Mouse (Mus musculus) stomach, embryonic 16.5 days (tissue): ENCODE data around the gene Sult1a1. TPM values are rescaled to one million over a fixed set of nuclear protein-coding genes. Genes with fewer than 3 reads are reported as not detected.

Experiments used
- ATAC-seq: fragments of 200-750 bp; cut with Nextera tagmentation; 2 replicates; pipeline ENCODE4 v1.8.0; 2017; ENCODE audit warnings: moderate number of reproducible peaks, moderate TSS enrichment; ENCODE audit not compliant: insufficient read depth, low FRiP score
- H3K27ac ChIP-seq: fragments of 300-500 bp; sonication (generic); 2 replicates; pipeline ENCODE4 v1.5.1; 2014; ENCODE audit warnings: low read length
- H3K27me3 ChIP-seq: fragments of 300-500 bp; sonication (generic); 2 replicates; pipeline ENCODE4 v1.6.1; 2014; ENCODE audit warnings: low read length, control low read depth, mixed read lengths; ENCODE audit not compliant: control insufficient read depth, insufficient read depth
- H3K36me3 ChIP-seq: fragments of 300-500 bp; sonication (generic); 2 replicates; pipeline ENCODE4 v1.6.1; 2014; ENCODE audit warnings: low read length; ENCODE audit not compliant: control insufficient read depth, insufficient read depth
- H3K4me1 ChIP-seq: fragments of 300-500 bp; sonication (generic); 2 replicates; pipeline ENCODE4 v1.6.1; 2014; ENCODE audit warnings: low read length, control low read depth, mixed read lengths; ENCODE audit not compliant: control insufficient read depth, insufficient read depth
- H3K4me2 ChIP-seq: fragments of 300-500 bp; sonication (generic); 2 replicates; pipeline ENCODE4 v1.6.1; 2014; ENCODE audit warnings: low read depth, low read length, mixed read lengths
- H3K4me3 ChIP-seq: fragments of 300-500 bp; sonication (generic); replicated peaks from 2 replicates; pipeline ENCODE4 v1.5.1; 2014; ENCODE audit warnings: mild to moderate bottlenecking, low read length
- H3K9ac ChIP-seq: fragments of 300-500 bp; sonication (generic); 2 replicates; pipeline ENCODE4 v1.6.1; 2014; ENCODE audit warnings: low read length
- H3K9me3 ChIP-seq: fragments of 300-500 bp; sonication (generic); replicated peaks from 2 replicates; pipeline ENCODE4 v1.6.1; 2016; ENCODE audit warnings: low read length, control low read depth; ENCODE audit not compliant: control insufficient read depth
- WGBS: fragments of 180-500 bp; shearing (Covaris S2); extraction: QIAGEN DNeasy Blood & Tissue Kit; methylation state at CpG from one replicate; pipeline ENCODE4 v1.1.7; 2014; 5-methylcytosine and 5-hydroxymethylcytosine counted together
- polyA plus RNA-seq: library from polyadenylated mRNA; unstranded; fragments of >200 nt; fragmentation: Nextera tagmentation; extraction: Ambion mirVana; gene quantifications from 2 replicates; pipeline ENCODE4 v1.2.1, GENCODE M21; 2015

Sult1a1 gene
- polyA plus RNA-seq, 1 experiment from 2014 or later: 11.9 TPM

GRCm38 (mm10) chr7:126628111-126628510 is 48.1 kb downstream of the Sult1a1 start:
- Histone ChIP-seq H3K4me3 (no peak overlapping the region), H3K4me1 (peaks cover 16% of the 10 kb centered on the region; the same call in 1 of the 2 replicates), H3K27ac (peak overlapping the region; percentile 47; the same call in 1 of the 2 replicates), H3K9ac (peak overlapping the region; percentile 46; the same call in 1 of the 2 replicates), H3K36me3 (no peaks in the 10 kb centered on the region), H3K9me3 (no peaks in the 10 kb centered on the region), H3K27me3 (no peaks in the 10 kb centered on the region), H3K4me2 (no peak overlapping the region)
- no peak for ATAC-seq
- WGBS: 53% methylated on average over 6 of the region's 6 CpGs

GRCm38 (mm10) chr7:126625807-126626600 is 50.2 kb downstream of the Sult1a1 start:
- Histone ChIP-seq H3K36me3 (no peaks in the 10 kb centered on the region), H3K27ac (peak overlapping the region; percentile 47; the same call in 1 of the 2 replicates), H3K4me3 (no peak overlapping the region), H3K4me2 (peak overlapping the region; percentile 37; the same call in 1 of the 2 replicates), H3K27me3 (no peaks in the 10 kb centered on the region), H3K4me1 (peaks cover 13% of the 10 kb centered on the region; the same call in 1 of the 2 replicates), H3K9ac (peak overlapping the region; percentile 40; the same call in 1 of the 2 replicates), H3K9me3 (no peaks in the 10 kb centered on the region)
- ATAC-seq: no peak; the same call in 1 of the 2 replicates
- 86% methylated on average over 3 of the region's 3 CpGs for WGBS

DNA sequence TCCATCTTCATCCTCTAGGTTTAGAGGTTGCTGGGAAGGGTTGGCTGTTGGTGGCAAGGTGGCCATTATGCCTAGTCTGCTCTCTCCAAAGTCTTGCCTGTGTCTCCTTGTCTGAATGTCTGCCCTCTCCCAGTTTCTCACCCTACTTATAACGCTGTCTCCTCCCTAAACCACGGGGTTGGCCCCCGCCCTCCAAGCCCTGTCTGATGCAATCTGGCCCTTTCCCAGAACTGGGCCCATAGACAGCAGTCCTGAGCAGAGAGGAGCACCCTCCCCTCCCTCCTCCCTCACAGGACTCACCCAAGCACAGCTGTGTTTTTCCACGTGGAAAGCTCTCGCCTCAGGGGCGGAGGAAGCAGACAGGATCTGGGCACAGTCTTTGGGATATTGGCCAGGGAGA is 50.9 kb downstream of the Sult1a1 start:
- peak overlapping the region; percentile 37 for H3K4me2 ChIP-seq
- H3K9me3 ChIP-seq: no peaks in the 10 kb centered on the region
- peak overlapping the region; percentile 25 for H3K4me3 ChIP-seq
- ATAC-seq: peak; percentile 87
- peak overlapping the region; percentile 40 for H3K9ac ChIP-seq
- peak overlapping the region; percentile 47; the same call in 1 of the 2 replicates for H3K27ac ChIP-seq
- no peaks in the 10 kb centered on the region for H3K27me3 ChIP-seq
- H3K4me1 ChIP-seq: peaks cover 13% of the 10 kb centered on the region; the same call in 1 of the 2 replicates
- H3K36me3 ChIP-seq: no peaks in the 10 kb centered on the region
- WGBS: 30% methylated on average over 6 of the region's 6 CpGs

GRCm38 (mm10) chr7:126624774-126625173 is 51.5 kb downstream of the Sult1a1 start:
- Histone ChIP-seq H3K9me3 (no peaks in the 10 kb centered on the region), H3K4me2 (peak overlapping the region; percentile 37), H3K27ac (peak overlapping the region; percentile 47; the same call in 1 of the 2 replicates), H3K9ac (peak overlapping the region; percentile 2), H3K4me3 (peak overlapping the region; percentile 25), H3K36me3 (no peaks in the 10 kb centered on the region), H3K4me1 (peaks cover 13% of the 10 kb centered on the region; the same call in 1 of the 2 replicates), H3K27me3 (no peaks in the 10 kb centered on the region)
- no peak for ATAC-seq
- WGBS: 68% methylated on average over 16 of the region's 16 CpGs

GRCm38 (mm10) chr7:126623381-126623780 is 52.9 kb downstream of the Sult1a1 start:
- 83% methylated on average over 1 of the region's 1 CpGs for WGBS
- H3K9ac ChIP-seq: no peak overlapping the region
- no peaks in the 10 kb centered on the region for H3K36me3 ChIP-seq
- no peak overlapping the region for H3K4me2 ChIP-seq
- ATAC-seq: no peak
- no peak overlapping the region for H3K27ac ChIP-seq
- H3K9me3 ChIP-seq: no peaks in the 10 kb centered on the region
- no peaks in the 10 kb centered on the region for H3K27me3 ChIP-seq
- H3K4me3 ChIP-seq: no peak overlapping the region
- peaks cover 11% of the 10 kb centered on the region; the same call in 1 of the 2 replicates for H3K4me1 ChIP-seq

Other genes starting within 250 kb of the Sult1a1 start
- gene Rabep2, start 247.7 kb downstream of the Sult1a1 start, polyA plus RNA-seq: 28.0 and 31.5 TPM in 2 replicates
- gene Atp2a1, start 213.3 kb downstream of the Sult1a1 start, polyA plus RNA-seq: 4.0 and 110 TPM in 2 replicates
- gene Sh2b1, start 201.0 kb downstream of the Sult1a1 start, polyA plus RNA-seq: 40.9 and 42.1 TPM in 2 replicates
- 140 and 154 TPM in 2 replicates for gene Tufm, start 189.1 kb downstream of the Sult1a1 start, polyA plus RNA-seq
- 31.2 and 33.4 TPM in 2 replicates for gene Atxn2l, start 173.0 kb downstream of the Sult1a1 start, polyA plus RNA-seq
- gene Eif3c, start 110.0 kb downstream of the Sult1a1 start, polyA plus RNA-seq: 165 and 176 TPM in 2 replicates
- 1.4 and 2.2 TPM in 2 replicates for gene Apobr, start 91.5 kb downstream of the Sult1a1 start, polyA plus RNA-seq
- 30.4 and 33.3 TPM in 2 replicates for gene Cln3, start 90.6 kb downstream of the Sult1a1 start, polyA plus RNA-seq
- gene Il27, start 81.5 kb downstream of the Sult1a1 start, polyA plus RNA-seq: not detected in 2 replicates
- 133 and 141 TPM in 2 replicates for gene Nupr1, start 45.6 kb downstream of the Sult1a1 start, polyA plus RNA-seq
- gene Sgf29, start 27.1 kb downstream of the Sult1a1 start, polyA plus RNA-seq: 40.4 and 47.6 TPM in 2 replicates
- gene Bola2, start 19.0 kb upstream of the Sult1a1 start, polyA plus RNA-seq: 93.0 and 107 TPM in 2 replicates
- gene Slx1b, start 19.4 kb upstream of the Sult1a1 start, polyA plus RNA-seq: 9.0 and 9.5 TPM in 2 replicates
- 45.8 and 55.5 TPM in 2 replicates for gene Coro1a, start 31.4 kb upstream of the Sult1a1 start, polyA plus RNA-seq
- gene Mapk3, start 83.2 kb upstream of the Sult1a1 start, polyA plus RNA-seq: 94.8 and 109 TPM in 2 replicates
- 11.1 and 15.4 TPM in 2 replicates for gene Gdpd3, start 89.9 kb upstream of the Sult1a1 start, polyA plus RNA-seq
- gene Ypel3, start 100.5 kb upstream of the Sult1a1 start, polyA plus RNA-seq: 60.6 and 65.9 TPM in 2 replicates
- gene Tbx6, start 105.1 kb upstream of the Sult1a1 start, polyA plus RNA-seq: 0.27 and 0.47 TPM in 2 replicates
- 180 and 192 TPM in 2 replicates for gene Ppp4c, start 116.1 kb upstream of the Sult1a1 start, polyA plus RNA-seq
- 1.1 and 1.3 TPM in 2 replicates for gene Fam57b, start 121.2 kb upstream of the Sult1a1 start, polyA plus RNA-seq
- gene 4930451I11Rik, start 155.2 kb upstream of the Sult1a1 start, polyA plus RNA-seq: not detected in 2 replicates
- gene Doc2a, start 171.0 kb upstream of the Sult1a1 start, polyA plus RNA-seq: 0.89 TPM in 1 of 2 replicates, not detected in the other
- gene Hirip3, start 185.5 kb upstream of the Sult1a1 start, polyA plus RNA-seq: 22.9 and 24.4 TPM in 2 replicates
- gene Ino80e, start 185.9 kb upstream of the Sult1a1 start, polyA plus RNA-seq: 62.2 and 64.8 TPM in 2 replicates
- gene Taok2, start 208.3 kb upstream of the Sult1a1 start, polyA plus RNA-seq: 40.1 and 43.3 TPM in 2 replicates
- 30.2 and 34.1 TPM in 2 replicates for gene Tmem219, start 246.5 kb upstream of the Sult1a1 start, polyA plus RNA-seq